Mouse (Mus musculus) cerebellum, adult 11 months (tissue): Measurements from ENCODE around the gene Ttc7b.

Experiments used
- DNase-seq: peaks from one replicate; pipeline ENCODE4 v3.0.0; 2022

Ttc7b gene

DNA sequence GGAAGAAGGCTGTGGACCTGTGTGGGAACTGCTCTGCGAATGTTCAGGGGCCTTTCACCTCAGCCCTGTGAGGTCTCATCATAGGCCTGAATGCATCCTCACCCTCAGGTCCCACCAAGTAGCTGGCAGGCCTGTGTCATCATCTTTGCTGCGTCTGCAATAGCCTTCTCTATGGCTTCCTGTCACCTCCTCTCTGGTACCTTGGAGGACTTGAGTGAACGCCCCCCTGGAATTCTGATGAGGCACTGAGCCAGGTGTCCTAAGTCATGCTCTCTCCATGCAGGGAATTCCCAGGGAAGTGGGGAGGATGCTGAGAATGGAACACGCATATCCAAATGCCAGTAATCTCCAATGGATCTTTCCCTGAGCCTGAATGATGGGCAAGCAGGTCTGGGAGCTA, 255.7 kb downstream of the Ttc7b start:
- DNase-seq: no peak

DNA sequence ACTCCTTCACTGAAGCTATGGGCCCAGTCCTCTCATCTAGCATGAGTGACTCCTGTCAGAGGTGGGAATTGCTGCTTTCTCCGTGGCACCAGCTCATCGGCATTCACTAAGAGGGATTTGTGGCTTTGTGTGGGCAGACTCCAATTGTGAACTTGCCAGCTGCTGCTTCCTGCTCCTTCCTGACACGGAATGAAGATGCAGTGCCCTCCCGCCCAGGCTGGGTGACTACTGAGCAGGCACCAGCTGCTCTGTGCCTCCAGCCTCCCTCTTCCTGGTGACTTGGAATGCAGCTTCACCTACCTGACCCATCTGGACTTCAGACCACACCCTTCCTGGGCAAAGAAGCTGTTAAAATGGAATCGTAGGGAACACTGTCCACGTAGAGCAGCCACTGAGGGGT, 257.8 kb downstream of the Ttc7b start:
- DNase-seq: no peak

DNA sequence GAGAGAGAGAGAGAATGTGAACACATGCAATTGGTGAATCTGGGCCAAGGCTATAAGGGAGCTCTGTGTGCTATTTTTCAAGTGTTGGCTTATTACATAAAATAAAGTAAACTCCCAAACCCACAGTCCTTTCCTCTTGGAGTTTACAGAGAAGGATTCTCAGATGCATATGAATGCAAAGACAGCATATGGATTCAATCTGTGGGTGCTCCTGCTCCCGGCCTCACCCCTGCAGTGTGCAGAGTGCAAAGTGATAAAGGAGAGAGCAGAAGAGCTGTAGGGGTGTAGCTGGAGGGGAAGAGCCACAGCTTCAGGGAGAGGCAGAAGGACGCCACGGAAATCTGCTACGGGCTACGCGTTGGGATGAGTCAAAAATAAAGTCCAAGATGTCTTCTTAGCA, 258.9 kb downstream of the Ttc7b start:
- no peak for DNase-seq

DNA sequence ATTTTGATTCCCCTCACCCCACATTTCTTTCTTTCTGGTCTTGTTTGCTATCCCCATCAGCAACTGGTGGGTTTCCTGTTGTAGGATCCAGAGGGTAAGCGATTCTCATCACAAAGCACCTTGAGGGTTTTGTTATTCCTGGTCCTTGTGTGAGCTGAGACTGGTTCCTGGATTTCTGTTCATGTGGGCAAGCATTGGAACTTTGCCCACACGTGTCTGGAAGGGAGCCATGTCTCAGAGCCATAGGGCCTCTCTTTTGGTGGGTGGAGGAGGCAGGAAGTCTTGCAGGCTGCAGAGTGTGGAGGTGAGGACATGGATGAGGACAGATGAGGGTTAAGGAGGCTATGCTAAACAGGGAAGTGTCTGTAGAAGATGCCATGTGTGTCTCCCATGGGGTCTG, 260.5 kb downstream of the Ttc7b start:
- DNase-seq: no peak

DNA sequence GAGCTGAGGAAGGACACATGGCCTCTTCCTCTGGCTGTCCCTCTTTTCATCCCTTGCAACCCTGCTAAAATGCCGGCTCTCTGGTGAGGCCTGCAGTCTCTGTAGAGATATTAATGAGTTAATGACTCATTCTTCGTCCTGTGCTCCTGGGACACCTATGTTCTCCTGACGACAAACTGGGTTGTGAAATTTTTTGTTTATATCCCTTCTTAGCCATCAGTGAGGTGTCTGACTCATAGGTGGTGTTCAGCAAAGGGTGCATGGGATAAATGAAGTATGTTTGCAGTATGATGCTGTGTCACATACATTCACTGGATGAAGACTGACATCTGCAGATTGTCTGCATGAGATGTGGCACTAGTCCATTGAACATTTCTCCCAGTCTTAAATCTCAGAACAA, 262.8 kb downstream of the Ttc7b start:
- DNase-seq: no peak

DNA sequence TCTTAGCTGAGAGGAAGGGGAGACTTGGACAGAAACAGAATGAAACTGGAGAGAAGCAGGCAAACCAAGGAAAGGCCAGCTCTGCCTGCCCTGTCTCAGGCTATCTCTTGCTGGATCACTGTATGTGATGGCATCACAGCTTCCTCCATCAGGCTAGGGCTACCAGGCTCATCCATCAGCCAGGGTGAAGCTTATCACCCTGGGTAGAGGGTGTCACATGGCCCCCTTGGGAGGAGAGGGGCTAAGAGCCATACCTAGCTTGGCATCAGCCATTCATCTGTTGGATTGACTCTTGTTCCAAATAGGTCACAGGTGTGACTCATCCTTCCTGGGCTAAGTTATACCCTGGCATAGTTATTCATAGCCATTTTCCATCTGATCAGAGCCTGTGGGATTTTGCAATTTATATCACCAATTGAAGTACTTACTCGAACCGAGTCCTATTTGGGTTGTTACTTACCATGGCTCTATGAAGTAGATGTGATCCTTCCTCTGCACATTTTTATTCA, 265.1 kb downstream of the Ttc7b start:
- DNase-seq: no peak

DNA sequence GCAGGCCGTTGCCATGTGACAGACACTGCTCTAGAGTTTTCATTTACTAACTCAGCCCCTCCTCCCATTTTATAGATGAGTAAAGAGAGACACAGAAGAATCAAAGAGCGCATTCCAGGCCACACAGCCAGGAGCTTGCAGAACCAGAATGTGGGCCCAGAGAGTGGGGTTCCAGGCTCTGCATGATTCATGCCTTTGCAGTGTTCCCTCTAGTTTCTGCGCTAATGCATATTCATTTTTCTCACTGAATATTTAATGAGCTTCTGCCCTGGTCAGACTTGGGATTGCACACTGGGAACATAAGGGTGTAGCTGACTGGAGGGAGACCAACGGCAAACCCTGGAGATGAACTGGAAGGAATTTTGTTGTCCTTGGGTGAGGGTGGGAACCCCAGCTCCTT, 266.2 kb downstream of the Ttc7b start:
- no peak for DNase-seq
